Comparison of ENCODE assay signal across 8 mouse cellular contexts in the genomic region with DNA sequence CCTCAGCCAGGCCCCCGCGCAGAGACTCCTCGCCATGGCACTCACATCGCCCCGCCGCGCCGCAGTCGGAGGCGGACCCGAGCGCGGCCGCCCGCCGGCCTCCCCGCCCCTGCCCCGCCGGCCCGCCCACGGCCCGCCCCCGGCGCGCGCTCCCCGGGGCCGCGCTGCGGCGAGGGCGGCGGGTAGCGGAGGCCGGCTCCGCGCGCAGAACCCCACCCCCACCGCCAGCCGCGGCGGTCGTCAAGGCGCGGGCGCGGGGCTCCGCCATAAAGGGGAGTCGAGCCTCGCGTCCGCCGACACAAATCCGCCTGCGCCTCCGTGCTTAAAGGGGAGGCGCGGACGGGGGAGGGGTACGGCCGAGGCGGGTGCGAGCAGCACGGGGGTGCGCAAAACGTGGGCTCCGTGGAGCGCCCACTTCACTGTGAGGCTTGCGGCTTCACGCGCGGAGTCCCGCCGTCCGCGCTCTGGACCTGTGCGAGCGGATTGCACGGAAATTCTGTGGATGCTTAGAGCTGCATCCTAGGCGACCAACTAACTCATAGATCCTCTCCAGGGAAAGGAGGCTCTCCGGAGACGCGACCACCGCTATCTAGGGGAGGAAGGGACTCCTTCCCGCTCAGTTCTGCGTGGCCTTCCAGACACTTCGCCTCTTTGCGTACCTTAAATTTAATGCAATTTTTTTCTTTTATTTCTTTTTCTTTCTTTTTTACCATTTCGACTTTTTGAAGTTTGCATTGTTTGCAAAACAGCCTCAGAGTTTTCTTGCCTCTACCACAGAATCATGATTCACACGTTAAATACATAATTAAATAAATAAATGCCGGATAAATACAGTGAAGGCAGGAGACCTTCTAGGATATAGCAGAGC. TPM values are rescaled to one million over a fixed set of nuclear protein-coding genes. Genes with fewer than 3 reads are reported as not detected.
A peak's percentile ranks its signal among the peaks of the same experiment; 100 is the strongest.
DNase-seq lines count a peak whose midpoint lies in the region; ATAC-seq and TF ChIP-seq lines count a peak whose summit lies in the region.

Fam69a (minus strand) TSS at position 119 of the 868 bp plus-strand sequence.

- peak within 1 kb of the TSS; percentile 73 for H3K4me2 ChIP-seq in hindbrain, postnatal 0 days (ENCODE audit: low read depth, low read length)

- no peak for TF ChIP-seq CTCF in cortical plate, adult 2 months (IDR thresholded peaks at IDR 0.05; ENCODE audit: extremely low read depth, insufficient read depth, low read length)
- TF ChIP-seq CTCF in hindbrain, postnatal 0 days (IDR thresholded peaks at IDR 0.05; ENCODE audit: low read depth): no peak

- H3K27me3 ChIP-seq in hindbrain, postnatal 0 days (ENCODE audit: insufficient read depth, low read length): no peaks in the 10 kb centered on the region

- intact Hi-C loops in left cerebral cortex, postnatal 14 days (cut with DNase I): loop anchor here (2.0 kb wide), 1 partner anchor 66 kb away; no protein-coding TSS in a partner anchor

- H3K4me3 ChIP-seq in cortical plate, adult 2 months (ENCODE audit: insufficient read depth, low read length): peak within 1 kb of the TSS; percentile 76
- H3K4me3 ChIP-seq in hindbrain, postnatal 0 days (ENCODE audit: low read length): peak within 1 kb of the TSS; percentile 90

- peak within 1 kb of the TSS; percentile 86 for H3K27ac ChIP-seq in cortical plate, adult 2 months (ENCODE audit: insufficient read depth, low read length)
- peak within 1 kb of the TSS; percentile 98 for H3K27ac ChIP-seq in hindbrain, postnatal 0 days

- TF ChIP-seq POLR2A in cortical plate, adult 2 months (IDR thresholded peaks at IDR 0.05; ENCODE audit: extremely low read depth, insufficient read depth, low read length): 0 out of 2 replicates have a peak, but pooled peaks have one; percentile 22

- peak within 1 kb of the TSS; percentile 91 for H3K9ac ChIP-seq in hindbrain, postnatal 0 days (replicated peaks; ENCODE audit: low read length)

- H3K4me1 ChIP-seq in cortical plate, adult 2 months (ENCODE audit: control insufficient read depth, insufficient read depth, low read length): 0 out of 2 replicates have a peak, but pooled peaks cover 1% of the 10 kb centered on the region
- no peaks in the 10 kb centered on the region for H3K4me1 ChIP-seq in hindbrain, postnatal 0 days (ENCODE audit: insufficient read depth, low read length)

- H3K36me3 ChIP-seq in hindbrain, postnatal 0 days (ENCODE audit: insufficient read depth, low read length): no peaks in the 10 kb centered on the region

- ATAC-seq in hindbrain, postnatal 0 days: peak; percentile 96
- ATAC-seq in megakaryocyte progenitor cell, adult 5-6 weeks (replicated peaks; ENCODE audit: poor library complexity): peak; percentile 72

- WGBS in hindbrain, postnatal 0 days: under 1% methylated on average over 53 of the region's 91 CpGs

- peak; percentile 92 for DNase-seq in ZHBTc4 (ENCODE audit: low read depth, low spot score)
- peak in 1 of 2 experiments; percentile 76 for DNase-seq in gastrocnemius, adult 8-10 months (ENCODE audit: low spot score in 2 of 2)
- peak; percentile 97 for DNase-seq in hindbrain, postnatal 0 days (ENCODE audit: low spot score)
- peak; percentile 86 to 88 for DNase-seq in left cerebral cortex, postnatal 14 days (ENCODE audit: low spot score in 2 of 2)
- DNase-seq in right cerebral cortex, postnatal 10 days (ENCODE audit: low spot score in 2 of 2): peak; percentile 92 to 94
- peak; percentile 76 for DNase-seq in urinary bladder, postnatal 14 days (ENCODE audit: low spot score)

- no peaks in the 10 kb centered on the region for H3K9me3 ChIP-seq in hindbrain, postnatal 0 days (ENCODE audit: low read length)

RNA-seq across cellular contexts. Expression of gene Fam69a, which starts in this region (rescaled TPM):
- 17.3 and 19.7 TPM in 2 replicates for polyA plus RNA-seq in cortical plate, adult 2 months (2012; rRNA removed)
- total RNA-seq in gastrocnemius, adult 8-10 months (2022): 10 to 100 TPM; 29.3 to 38.2 (median 31.6) TPM
- total RNA-seq in hindbrain, postnatal 0 days (2014; rRNA removed): 16.4 and 28.8 TPM in 2 replicates
- 73.6 and 79.5 TPM in 2 replicates for polyA plus RNA-seq in hindbrain, postnatal 0 days (2015; fragmentation: Nextera tagmentation; extraction: Ambion mirVana)
- total RNA-seq in left cerebral cortex, postnatal 14 days (2021): 10 to 100 TPM; 42.3 to 47.3 TPM
- total RNA-seq in megakaryocyte progenitor cell, adult 5-6 weeks (2015): 43.3 and 48.4 TPM in 2 replicates
- total RNA-seq in megakaryocyte progenitor cell, adult 5-6 weeks (2017): 16.2 and 27.8 TPM in 2 replicates
